Mouse (Mus musculus) G1E (cell line): ENCODE data around the gene Rap1gap2. TPM values are rescaled to one million over a fixed set of nuclear protein-coding genes. Genes with fewer than 3 reads are reported as not detected.

Experiments used
- ATAC-seq: 2 replicates; pipeline ENCODE4 v1.8.0; 2016; ENCODE audit warnings: mild to moderate bottlenecking; ENCODE audit not compliant: insufficient number of reproducible peaks, poor library complexity, low FRiP score, severe bottlenecking; ENCODE audit errors: extremely low read depth
- DNase-seq: peaks from one replicate; pipeline ENCODE4 v3.0.0; 2012; ENCODE audit warnings: low spot score
- H3K27me3 ChIP-seq: 2 replicates; pipeline ENCODE4 v1.6.1; 2012; ENCODE audit warnings: mild to moderate bottlenecking, low read length, inconsistent platforms; ENCODE audit not compliant: insufficient read depth
- H3K36me3 ChIP-seq: replicated peaks from 2 replicates; pipeline ENCODE3; 2012; ENCODE audit warnings: mild to moderate bottlenecking, inconsistent platforms
- H3K4me1 ChIP-seq: 2 replicates; pipeline ENCODE4 v1.6.1; 2012; ENCODE audit warnings: low read depth, low read length, inconsistent platforms, mixed read lengths; ENCODE audit not compliant: insufficient read depth
- H3K4me3 ChIP-seq: 2 replicates; pipeline ENCODE4 v1.5.1; 2012; ENCODE audit warnings: low read depth, mild to moderate bottlenecking, inconsistent platforms, low read length, moderate library complexity, mixed read lengths
- H3K9me3 ChIP-seq: replicated peaks from 2 replicates; pipeline ENCODE4 v1.6.1; 2012; ENCODE audit warnings: inconsistent platforms
- CTCF ChIP-seq: IDR thresholded peaks from 2 replicates; pipeline ENCODE4 v1.5.1; 2012; ENCODE audit warnings: low read depth, low read length, inconsistent platforms, mixed read lengths
- GATA1 ChIP-seq: IDR thresholded peaks from 2 replicates; pipeline ENCODE4 v1.6.1; 2012; ENCODE audit warnings: borderline replicate concordance, low read length, inconsistent platforms, mixed read lengths
- GATA2 ChIP-seq: IDR thresholded peaks from 2 replicates; pipeline ENCODE4 v1.6.1; 2012; ENCODE audit warnings: low read depth, low read length, inconsistent platforms, borderline replicate concordance
- POLR2AphosphoS5 ChIP-seq: IDR thresholded peaks from 2 replicates; pipeline ENCODE4 v1.6.1; 2012; ENCODE audit warnings: low read depth, low read length, inconsistent platforms; ENCODE audit not compliant: insufficient replicate concordance
- TAL1 ChIP-seq: conservative IDR thresholded peaks from 2 replicates; pipeline ENCODE4 v1.6.1; 2012; ENCODE audit warnings: low read depth, low read length, inconsistent platforms, mixed read lengths
- polyA plus RNA-seq: library from polyadenylated mRNA; stranded (reverse); fragments of >175 nt; gene quantifications from 2 replicates; pipeline ENCODE4 v1.2.3, GENCODE M21; 2012
- total RNA-seq, 2 experiments: library from RNA; stranded (forward) in 1 of 2; stranded (reverse) in 1 of 2; fragments of 200-1000 nt in 1 of 2; fragments of >200 nt in 1 of 2; fragmentation: Nextera tagmentation in 1 of 2; gene quantifications; 2 replicates each; pipeline ENCODE4 v1.2.3; 2014 to 2017

Rap1gap2 gene
- total and polyA plus RNA-seq, 3 experiments, result 8.7 to 11.7 (median 9.4) TPM

DNA sequence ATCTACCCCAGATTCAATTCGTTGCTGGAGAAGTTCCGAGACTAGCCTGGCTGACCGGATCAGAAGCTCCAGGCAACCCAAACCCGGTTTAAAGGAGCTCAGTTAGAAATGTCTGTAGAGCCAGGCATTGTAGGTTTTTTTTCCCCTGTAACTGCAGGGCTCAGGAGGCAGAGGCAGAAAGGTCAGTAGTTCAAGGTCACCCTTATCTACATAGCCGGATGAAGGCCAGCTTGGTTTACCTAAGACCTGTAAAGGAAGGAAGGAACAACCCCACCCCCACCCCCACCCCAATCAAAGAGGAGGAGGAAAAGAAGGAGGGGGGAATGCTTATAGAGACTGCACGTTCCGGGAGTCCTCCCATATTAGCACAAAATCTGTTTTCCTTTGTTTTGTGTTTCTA, 722 bp upstream of the Rap1gap2 start:
- ATAC-seq (no peak), DNase-seq (no peak)
- Histone ChIP-seq H3K4me3 (no peak overlapping the region), H3K9me3 (0 out of 2 replicates have a peak, but pooled peaks cover 4% of the 10 kb centered on the region), H3K4me1 (no peaks in the 10 kb centered on the region), H3K36me3 (no peaks in the 10 kb centered on the region), H3K27me3 (peaks cover 43% of the 10 kb centered on the region)
- TF ChIP-seq GATA2 (no peak), CTCF (no peak), GATA1 (no peak), POLR2AphosphoS5 (no peak), TAL1 (no peak)

DNA sequence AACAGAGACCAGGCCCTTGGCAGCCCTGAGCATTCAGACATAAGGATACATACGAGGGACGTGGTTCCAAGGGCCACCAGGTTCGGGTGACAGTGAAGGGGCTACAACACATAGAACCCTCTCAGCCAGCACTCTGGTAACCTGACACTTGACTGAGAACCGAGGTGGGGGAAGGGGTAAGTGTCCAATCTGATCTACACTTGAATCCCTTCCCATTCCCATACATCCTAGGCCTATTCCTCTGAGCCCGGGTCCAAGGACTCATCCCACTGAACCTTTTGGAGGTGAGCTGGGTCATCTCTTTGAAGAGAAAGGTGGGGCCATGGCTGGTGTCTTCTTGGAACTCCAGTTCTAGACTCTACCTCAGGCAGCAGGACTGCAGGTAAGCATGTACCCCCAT, 647 bp downstream of the Rap1gap2 start:
- H3K36me3 ChIP-seq, result no peaks in the 10 kb centered on the region
- peaks cover 40% of the 10 kb centered on the region for H3K27me3 ChIP-seq
- DNase-seq (no peak), ATAC-seq (no peak)
- TF ChIP-seq POLR2AphosphoS5 (no peak), GATA2 (no peak), GATA1 (no peak)
- H3K9me3 ChIP-seq, result 0 out of 2 replicates have a peak, but pooled peaks cover 4% of the 10 kb centered on the region
- no peaks in the 10 kb centered on the region for H3K4me1 ChIP-seq
- no peak overlapping the region for H3K4me3 ChIP-seq

DNA sequence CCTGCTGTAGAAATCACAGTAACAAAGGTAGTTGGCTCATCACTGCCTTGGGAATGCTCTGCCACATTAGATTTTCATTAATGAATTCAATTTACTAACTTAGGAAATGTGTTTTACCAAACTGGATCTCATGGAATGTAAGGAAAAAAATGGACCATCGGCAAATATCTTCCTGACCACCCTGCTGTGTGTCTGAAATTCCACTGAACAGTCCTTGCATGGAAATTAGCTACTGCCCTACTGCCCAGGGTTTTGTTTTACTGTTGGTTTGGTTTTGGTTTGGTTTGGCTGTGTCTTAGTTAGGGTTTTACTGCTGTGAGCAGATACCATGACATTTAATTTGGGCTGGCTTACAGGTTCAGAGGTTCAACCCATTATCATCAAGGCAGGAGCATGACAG, 8.4 kb downstream of the Rap1gap2 start:
- ATAC-seq (no peak), DNase-seq (no peak)
- peaks cover 4% of the 10 kb centered on the region for H3K4me1 ChIP-seq
- peaks cover 31% of the 10 kb centered on the region for H3K27me3 ChIP-seq
- peaks cover 4% of the 10 kb centered on the region; the same call in 1 of the 2 replicates for H3K9me3 ChIP-seq
- H3K4me3 ChIP-seq, result no peak overlapping the region
- no peaks in the 10 kb centered on the region for H3K36me3 ChIP-seq
- TF ChIP-seq POLR2AphosphoS5 (no peak), GATA1 (no peak), GATA2 (no peak), TAL1 (no peak), CTCF (no peak)

DNA sequence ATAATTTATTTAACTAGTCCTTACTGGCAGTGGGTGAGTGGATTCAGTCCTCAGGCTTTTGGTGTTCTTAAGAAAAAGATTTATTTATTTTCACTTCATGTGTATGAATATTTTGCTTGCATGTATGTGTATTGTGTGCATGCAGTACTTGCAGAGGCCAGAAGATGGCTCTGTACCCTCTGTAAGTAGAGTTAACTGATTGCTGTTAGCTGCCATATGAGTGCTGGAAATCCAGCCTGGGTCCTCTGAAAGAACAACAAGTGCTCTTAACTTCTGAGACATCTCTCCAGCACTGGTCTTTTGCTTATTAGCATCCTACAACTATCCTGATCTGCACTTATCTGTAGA, 12.8 kb downstream of the Rap1gap2 start:
- TF ChIP-seq GATA2 (no peak), POLR2AphosphoS5 (no peak), TAL1 (no peak), CTCF (no peak), GATA1 (no peak)
- H3K36me3 ChIP-seq, result no peaks in the 10 kb centered on the region
- H3K9me3 ChIP-seq, result peaks cover 4% of the 10 kb centered on the region; the same call in 1 of the 2 replicates
- ATAC-seq (no peak), DNase-seq (no peak)
- H3K4me1 ChIP-seq, result peaks cover 12% of the 10 kb centered on the region
- H3K4me3 ChIP-seq, result no peak overlapping the region
- peaks cover 15% of the 10 kb centered on the region for H3K27me3 ChIP-seq

DNA sequence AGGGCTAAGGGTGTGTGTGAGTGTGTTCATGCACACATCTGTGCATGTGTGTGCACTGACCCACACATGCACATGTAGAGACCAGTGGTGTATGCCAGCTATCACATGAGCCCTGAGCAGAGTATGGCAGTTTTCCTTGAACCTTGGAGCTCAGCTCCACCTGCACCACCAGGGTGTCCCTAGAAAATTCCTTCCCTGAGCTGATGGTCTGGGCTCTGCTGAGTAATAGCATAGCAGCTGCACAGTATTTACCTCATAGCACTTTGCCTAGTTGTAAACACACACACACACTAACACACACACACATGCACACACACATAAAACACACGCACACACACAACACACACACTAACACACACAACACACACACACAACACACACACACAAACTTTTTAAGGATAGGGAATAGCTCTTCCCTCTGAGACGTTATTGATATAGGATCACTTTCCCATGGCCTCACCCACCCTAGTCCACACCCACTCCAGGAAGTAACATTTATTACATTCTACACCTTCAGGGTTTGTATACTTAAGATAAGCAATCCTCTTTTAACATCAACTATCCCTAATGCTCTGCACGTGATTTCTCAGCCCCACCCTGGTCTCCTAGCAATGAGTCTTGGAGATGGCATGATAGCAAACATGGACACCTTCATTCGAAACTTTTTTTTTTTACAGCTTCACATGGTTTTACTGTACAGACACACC, 13.3 kb downstream of the Rap1gap2 start:
- ATAC-seq, result no peak

DNA sequence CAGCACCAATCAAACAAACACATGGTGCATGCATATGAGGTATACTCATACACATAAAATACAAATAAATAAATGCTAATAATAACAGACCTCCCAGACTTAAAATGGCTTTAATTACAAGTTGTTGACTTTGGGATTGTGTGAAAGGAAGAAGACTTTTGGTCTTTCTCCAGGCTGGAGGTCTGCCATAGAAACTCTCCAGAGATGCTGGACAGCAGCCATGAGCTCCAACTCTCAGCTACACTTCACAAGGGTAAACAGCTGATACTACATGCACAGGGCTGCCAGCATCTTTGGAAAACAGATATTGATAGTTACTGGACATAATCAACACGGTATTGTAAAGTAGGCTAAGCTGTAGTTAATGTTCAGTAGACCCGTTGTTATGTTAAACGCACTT, 18.5 kb downstream of the Rap1gap2 start:
- TF ChIP-seq GATA1 (no peak), CTCF (no peak), TAL1 (no peak), GATA2 (no peak), POLR2AphosphoS5 (no peak)
- H3K4me3 ChIP-seq, result no peak overlapping the region
- H3K27me3 ChIP-seq, result peaks cover 27% of the 10 kb centered on the region
- peaks cover 8% of the 10 kb centered on the region for H3K9me3 ChIP-seq
- H3K4me1 ChIP-seq, result peaks cover 7% of the 10 kb centered on the region
- ATAC-seq (no peak), DNase-seq (no peak)
- H3K36me3 ChIP-seq, result no peaks in the 10 kb centered on the region

More for the DNA sequence above, 13.3 kb downstream of the Rap1gap2 start:
- Histone ChIP-seq H3K27me3 (peaks cover 16% of the 10 kb centered on the region), H3K4me1 (peaks cover 12% of the 10 kb centered on the region), H3K36me3 (no peaks in the 10 kb centered on the region), H3K9me3 (peaks cover 4% of the 10 kb centered on the region; the same call in 1 of the 2 replicates), H3K4me3 (no peak overlapping the region)
- no peak for TF ChIP-seq POLR2AphosphoS5
- no peak for TF ChIP-seq TAL1
- no peak for DNase-seq

DNA sequence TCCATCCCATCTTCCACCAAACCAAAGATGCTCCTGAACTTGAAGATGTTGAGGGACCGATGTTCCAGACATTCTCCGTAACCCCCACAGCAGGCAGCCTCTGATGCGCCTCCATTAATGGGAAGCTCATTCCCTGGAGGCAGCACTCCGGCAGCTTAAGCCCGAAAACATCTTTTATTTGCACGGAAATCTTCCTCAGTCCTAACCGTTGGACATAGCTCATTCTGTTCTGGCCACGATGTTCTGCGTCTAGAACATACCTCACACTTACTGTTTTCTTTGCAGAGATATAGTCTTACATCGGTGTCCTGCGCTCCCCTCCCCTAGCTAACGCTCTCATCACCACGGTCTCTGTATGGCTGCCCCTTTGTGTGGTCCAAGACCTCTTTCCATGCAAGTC, 20.0 kb downstream of the Rap1gap2 start:
- ATAC-seq (no peak), DNase-seq (no peak)
- Histone ChIP-seq H3K4me3 (no peak overlapping the region), H3K4me1 (peaks cover 7% of the 10 kb centered on the region; the same call in 1 of the 2 replicates), H3K36me3 (no peaks in the 10 kb centered on the region), H3K27me3 (peaks cover 36% of the 10 kb centered on the region), H3K9me3 (peaks cover 8% of the 10 kb centered on the region)
- TF ChIP-seq TAL1 (no peak), GATA2 (no peak), POLR2AphosphoS5 (no peak), CTCF (no peak), GATA1 (no peak)
